Mouse (Mus musculus): ENCODE data around the gene Tfap2e. TPM values are rescaled to one million over a fixed set of nuclear protein-coding genes. Genes with fewer than 3 reads are reported as not detected.

Tfap2e gene
- total RNA-seq, 2 experiments from 2014 or later, result not detected

DNA sequence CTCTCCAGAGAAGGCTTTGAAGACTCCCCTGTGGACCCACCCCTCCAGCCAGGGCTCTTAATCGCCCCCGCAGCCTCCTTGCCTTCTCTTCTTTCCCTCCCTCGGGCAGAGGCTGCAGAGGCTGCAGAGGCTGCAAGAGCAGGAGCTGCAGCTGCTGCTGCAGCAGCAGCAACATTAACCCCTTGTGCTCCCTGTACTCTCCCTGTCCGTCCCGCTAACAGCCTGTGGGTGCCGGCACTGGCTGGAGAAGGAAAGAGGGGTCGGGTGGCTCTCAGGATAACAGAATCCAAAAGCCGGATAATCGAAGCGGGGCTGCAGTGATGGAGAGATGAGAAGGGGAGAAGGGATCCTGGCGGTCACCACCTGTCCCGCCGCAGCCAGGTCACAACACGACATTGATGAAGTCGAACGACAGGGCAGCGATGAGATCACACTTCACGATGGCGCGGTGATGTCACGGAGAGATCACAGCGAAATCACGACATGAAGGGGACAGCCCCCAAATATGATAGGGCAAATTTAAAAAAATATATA lies 16.6 kb upstream of the Tfap2e start:
- DNase-seq, result no peak
- intact Hi-C loops (cut with DNase I), result loop anchor here (2.0 kb wide), 1 partner anchor 88 kb away; no protein-coding TSS in a partner anchor

DNA sequence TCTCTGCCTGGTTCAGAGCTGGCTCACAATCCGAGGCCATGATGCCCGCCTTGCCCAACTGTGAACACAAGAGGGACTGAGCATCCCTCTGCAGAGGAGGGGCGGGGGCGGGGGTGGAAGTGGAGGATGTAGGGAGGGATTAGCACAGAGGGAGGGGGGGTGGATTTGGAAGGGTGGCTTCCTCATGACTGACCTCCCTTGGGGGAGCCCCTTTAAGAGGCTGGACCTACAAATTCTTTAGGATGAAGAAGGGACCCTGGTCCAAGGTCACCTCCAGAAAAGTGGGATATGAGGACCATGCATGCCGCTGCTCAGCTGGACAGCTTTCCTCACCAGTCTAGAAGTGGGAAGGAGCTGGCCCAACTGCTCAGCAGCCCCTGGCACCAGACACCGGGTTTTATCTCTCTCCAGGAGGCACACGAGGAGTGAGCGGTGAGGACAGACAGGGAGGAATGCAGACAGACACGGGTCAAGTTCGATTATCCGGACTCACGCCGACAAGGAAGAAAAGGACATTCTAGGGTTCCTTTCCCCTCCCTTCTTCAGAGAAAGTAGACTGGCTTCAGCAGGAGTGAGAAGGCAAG lies 16.1 kb upstream of the Tfap2e start:
- DNase-seq, result no peak
- intact Hi-C loops (cut with DNase I), result loop anchor here (2.0 kb wide), 1 partner anchor 89 kb away; no protein-coding TSS in a partner anchor

- no peak for DNase-seq
- intact Hi-C loops (cut with DNase I), result loop anchor here (2.0 kb wide), 1 partner anchor 89 kb away; no protein-coding TSS in a partner anchor
These were observed 15.6 kb upstream of the Tfap2e start for GRCm38 (mm10) chr4:126751556-126752023.

GRCm38 (mm10) chr4:126750863-126751555 lies 15.0 kb upstream of the Tfap2e start:
- no peak for DNase-seq
- intact Hi-C loops (cut with DNase I), result no loop called here

DNA sequence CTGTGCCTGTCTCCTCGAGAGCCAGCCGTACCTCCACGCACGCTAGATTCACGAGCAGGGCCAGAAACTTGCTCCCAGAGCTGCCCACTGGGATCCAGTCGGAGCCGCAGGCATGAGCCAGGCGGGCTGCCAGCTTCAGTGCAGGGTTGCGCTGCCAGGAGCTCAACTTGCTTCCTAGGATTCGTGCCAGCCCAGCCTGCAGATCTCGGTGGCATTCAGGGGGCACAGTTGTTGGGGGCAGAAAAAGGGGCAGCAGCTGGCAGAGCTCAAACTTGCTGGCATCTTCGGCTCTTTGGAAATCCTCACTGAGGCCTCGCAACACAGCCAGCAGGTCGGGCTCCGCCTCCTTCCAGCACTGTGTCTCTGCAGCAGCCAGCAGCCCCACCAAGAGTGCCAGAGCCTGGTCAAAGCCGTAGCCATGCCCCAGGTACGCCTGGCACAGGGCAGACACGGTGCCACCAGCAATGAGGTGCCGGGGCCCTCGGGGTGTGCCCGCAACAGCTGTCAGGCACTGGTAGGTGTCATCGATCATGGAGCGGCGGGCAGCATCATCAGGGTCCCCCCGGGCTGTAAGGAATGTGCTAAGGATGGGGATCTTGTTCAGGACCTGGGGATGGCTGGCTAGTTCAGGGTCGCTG lies 14.1 kb upstream of the Tfap2e start:
- DNase-seq, result peak; percentile 66 to 72
- intact Hi-C loops (cut with DNase I), result no loop called here

DNA sequence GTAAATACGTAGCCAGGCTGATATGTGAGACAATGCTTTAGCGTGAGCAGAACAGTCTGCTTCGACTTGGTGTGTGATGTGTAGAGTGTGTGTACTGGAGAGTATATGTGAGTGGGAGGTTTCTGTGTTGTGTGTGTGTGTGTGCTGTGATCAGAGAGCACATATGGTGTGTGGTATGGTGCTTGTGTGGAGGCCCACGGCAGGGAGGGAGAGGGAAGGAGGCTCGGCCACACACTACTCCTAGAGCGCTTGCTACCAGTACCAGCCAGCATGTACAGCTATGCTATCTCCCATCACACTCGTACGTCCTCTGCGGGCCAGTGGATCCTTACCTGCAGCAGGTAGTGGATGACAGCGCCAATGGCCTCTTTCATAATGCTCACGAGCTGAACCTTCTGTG lies 13.5 kb upstream of the Tfap2e start:
- intact Hi-C loops (cut with DNase I), result no loop called here
- DNase-seq, result no peak

GRCm38 (mm10) chr4:126748381-126748780 lies 12.3 kb upstream of the Tfap2e start:
- no peak for DNase-seq
- intact Hi-C loops (cut with DNase I), result no loop called here

DNA sequence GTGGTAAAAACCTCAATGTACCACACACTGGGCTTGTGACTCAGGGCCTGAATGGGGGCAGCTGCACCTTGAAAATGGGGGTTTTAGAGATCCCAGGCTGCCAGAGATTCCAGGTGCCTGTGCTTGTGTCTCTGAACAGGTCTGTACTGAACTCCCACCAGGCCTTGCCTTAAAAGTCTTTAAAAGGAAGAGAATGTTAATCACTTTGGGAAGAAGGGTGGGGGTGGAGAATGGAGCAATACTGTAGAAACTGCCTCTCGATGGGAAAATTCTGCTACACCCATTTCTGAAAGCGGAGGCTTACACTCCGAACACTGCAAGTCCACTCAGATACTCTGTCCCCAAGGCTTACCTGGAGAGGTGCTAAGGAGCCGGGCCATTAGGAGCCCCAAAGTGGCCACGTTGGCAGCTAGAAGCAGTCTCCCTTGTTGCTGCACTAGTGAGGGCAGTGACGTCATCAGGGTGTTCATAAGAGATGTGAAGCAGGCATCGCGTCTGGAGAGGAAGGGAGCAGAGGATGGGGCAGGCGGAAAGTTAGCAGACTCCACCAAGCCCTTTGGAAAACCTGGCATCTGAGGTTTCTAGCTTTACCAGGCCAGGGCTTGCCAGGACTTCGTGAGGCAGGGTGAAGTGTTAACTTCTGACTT lies 10.3 kb upstream of the Tfap2e start:
- intact Hi-C loops (cut with DNase I), result loop anchor here (1.0 kb wide), 1 partner anchor 93 kb away; no protein-coding TSS in a partner anchor

DNA sequence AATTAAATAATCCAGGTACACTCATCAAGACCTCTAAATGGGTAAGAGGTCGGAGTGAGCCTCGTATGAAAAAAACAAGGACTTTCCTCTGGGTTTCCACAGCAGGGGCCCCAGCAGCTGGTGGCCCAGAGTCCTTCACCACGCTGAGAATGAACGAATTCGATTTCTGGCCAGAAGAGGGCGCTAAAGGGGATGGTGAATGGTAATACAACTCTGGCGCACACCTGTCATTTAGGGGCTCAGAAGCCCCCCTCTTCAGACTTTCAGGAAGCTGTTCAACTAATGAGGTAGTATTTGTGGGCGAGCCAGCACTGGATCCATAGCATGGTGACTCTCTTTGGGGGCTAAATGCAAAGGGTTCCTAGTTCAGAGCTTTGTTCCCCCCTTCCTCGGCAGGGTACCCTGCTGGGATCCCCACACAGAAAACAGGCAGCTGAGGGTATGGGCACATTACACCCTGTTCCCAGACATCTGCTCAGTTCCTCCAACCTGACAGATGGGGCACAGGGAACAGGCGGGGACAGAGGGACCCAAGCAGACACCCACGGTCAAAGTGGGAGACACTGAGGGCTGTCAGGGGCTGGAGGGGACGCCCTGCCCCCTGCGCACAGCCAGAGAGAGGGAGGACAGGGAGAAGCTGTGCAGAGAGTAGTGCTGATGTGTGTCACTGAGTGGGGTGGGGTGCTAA lies 9.6 kb upstream of the Tfap2e start:
- DNase-seq, result peak; percentile 55 to 74
- intact Hi-C loops (cut with DNase I), result loop anchor here (1.0 kb wide), 1 partner anchor 94 kb away; no protein-coding TSS in a partner anchor

More for the DNA sequence above, 10.3 kb upstream of the Tfap2e start:
- no peak for DNase-seq

GRCm38 (mm10) chr4:126744831-126745230 lies 8.8 kb upstream of the Tfap2e start:
- intact Hi-C loops (cut with DNase I), result loop anchor here (5.0 kb wide), 2 partner anchors 68 to 113 kb away; partner anchors contain the start of gene Psmb2
- no peak for DNase-seq

- intact Hi-C loops (cut with DNase I), result loop anchor here (5.0 kb wide), 2 partner anchors 66 to 111 kb away; partner anchors contain the start of gene Psmb2
- DNase-seq, result no peak
These were observed 7.7 kb upstream of the Tfap2e start for GRCm38 (mm10) chr4:126743713-126744112.

DNA sequence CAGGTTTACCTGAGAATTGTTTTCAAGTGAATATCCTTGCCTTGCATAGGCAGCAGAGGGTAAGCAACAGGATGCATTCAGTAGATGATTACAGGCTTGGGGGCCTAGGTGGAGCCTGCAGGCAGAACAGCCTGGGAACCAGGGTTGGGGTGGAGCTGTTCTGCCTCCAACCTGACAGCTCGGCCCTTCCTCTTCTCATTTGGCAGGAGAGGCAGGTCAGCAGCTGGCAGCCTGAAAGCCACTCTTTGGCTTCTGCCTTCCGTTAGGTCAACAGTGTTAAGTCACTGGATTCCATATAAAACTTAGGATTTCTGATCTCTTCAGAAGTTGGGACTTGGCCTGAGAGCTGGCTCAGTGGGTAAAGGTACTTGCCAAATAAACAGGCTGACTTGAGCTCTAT lies 6.9 kb upstream of the Tfap2e start:
- intact Hi-C loops (cut with DNase I), result loop anchor here (5.0 kb wide), 2 partner anchors 66 to 111 kb away; partner anchors contain the start of gene Psmb2
- DNase-seq, result no peak

- DNase-seq, result peak; percentile 79 to 85
- intact Hi-C loops (cut with DNase I), result loop anchor here (1.0 to 5.0 kb wide), 4 partner anchors 64 to 187 kb away; partner anchors contain the start of gene Psmb2
These were observed 5.4 kb upstream of the Tfap2e start for GRCm38 (mm10) chr4:126741448-126741847.

DNA sequence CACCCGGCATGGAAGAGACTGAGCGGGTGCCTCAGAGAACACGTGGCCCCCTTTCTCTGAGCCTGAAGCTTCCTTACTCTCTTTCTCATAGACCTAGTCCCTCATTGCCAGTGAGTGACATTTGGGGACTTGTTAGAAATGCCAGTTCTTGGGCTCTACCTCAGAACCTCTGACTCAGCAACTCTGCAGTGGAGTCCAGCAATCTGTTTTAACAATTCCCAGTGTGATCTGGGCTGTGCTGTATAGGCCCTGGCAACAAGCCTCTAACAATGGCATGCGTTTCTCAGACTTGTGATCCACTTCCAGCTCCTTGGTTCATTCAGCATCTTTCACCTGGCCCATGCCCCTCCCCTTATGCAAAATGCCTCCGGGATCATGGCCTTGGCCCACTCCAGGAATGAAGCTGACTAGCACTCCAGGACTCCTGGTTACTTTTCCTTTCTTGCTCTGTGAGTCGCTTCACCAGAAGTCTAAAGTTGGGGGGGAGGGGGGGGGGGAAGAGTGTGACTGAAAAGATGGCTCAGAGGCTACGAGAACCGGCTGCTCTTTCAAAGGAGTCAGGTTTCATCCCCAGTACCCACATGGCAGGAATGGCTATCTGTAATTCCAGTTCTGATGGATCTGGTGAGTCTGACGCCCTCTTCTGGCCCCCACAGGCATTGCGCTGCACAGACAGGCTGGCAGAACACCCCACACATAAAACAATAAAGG lies 4.1 kb upstream of the Tfap2e start:
- intact Hi-C loops (cut with DNase I), result loop anchor here (2.0 to 5.0 kb wide), 3 partner anchors 63 to 185 kb away; partner anchors contain the start of gene Psmb2

GRCm38 (mm10) chr4:126735382-126736000 lies 549 bp downstream of the Tfap2e start:
- intact Hi-C loops (cut with DNase I), result no loop called here

More for the DNA sequence above, 4.1 kb upstream of the Tfap2e start:
- no peak for DNase-seq

GRCm38 (mm10) chr4:126734700-126735381 lies 1.2 kb downstream of the Tfap2e start:
- intact Hi-C loops (cut with DNase I), result no loop called here
- DNase-seq, result no peak

More at GRCm38 (mm10) chr4:126735382-126736000, 549 bp downstream of the Tfap2e start:
- DNase-seq, result no peak

DNA sequence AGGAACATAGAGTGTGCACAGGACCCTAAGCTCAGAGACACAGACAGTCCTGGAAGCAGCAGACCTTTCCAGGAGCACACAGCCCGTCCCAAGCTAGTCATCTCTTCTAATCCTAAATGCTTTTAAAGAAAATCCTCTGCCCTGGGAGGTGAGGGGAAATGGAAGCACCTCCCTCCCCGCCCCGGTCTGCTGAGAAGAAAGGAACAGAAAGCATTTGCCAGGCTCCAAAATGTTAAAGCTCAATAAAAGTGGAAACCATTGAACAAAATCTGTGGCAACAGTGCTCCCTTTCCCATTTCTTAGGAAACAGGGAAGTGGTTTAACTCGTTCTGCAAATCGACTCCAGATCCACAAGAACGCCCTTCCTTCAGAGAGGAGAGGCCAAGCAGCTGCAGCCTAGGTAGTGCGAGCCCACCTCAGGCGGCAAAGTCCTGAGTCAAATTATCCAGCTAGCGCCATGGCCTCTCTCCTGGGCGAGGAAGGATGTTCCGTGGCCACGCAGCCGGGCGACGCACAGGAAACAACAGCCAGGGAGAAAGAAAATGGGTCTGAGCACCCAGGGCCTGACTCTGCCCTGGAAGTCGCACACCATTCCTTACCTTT lies 1.9 kb downstream of the Tfap2e start:
- intact Hi-C loops (cut with DNase I), result no loop called here
- no peak for DNase-seq

All from heart, postnatal 14 days (tissue).